Mouse (Mus musculus) kidney, postnatal 4 days (tissue): ENCODE measurements around the gene Gm5475.

Experiments used
- DNase-seq, 2 experiments: peaks; one replicate each; pipeline ENCODE4 v3.0.0; 2021; ENCODE audit warnings: mixed read lengths in 2 of 2

Gm5475 gene

DNA sequence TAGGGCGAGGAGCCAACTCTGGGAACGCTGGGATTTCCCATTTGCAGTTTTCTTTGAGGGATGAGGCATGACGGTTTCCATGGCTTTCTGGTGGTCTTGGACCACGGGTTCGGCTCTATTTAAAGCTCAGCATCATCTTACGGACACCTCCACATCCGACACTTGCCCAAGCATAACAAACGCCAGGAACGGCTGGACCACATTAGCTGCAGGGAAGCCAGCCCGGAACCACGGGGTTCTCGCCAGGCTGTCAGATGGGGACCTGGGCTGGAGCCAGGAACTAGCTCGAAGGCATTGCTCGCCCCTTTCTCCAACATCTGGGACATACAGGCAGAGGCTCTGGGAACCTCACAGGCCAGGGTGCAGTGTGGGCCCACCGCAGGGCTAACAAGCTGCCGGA lies 29.3 kb downstream of the Gm5475 start:
- peak in 1 of 2 experiments; percentile 48 for DNase-seq

- DNase-seq = no peak
Observed at GRCm38 (mm10) chr15:100452486-100452885, 30.5 kb downstream of the Gm5475 start.

DNA sequence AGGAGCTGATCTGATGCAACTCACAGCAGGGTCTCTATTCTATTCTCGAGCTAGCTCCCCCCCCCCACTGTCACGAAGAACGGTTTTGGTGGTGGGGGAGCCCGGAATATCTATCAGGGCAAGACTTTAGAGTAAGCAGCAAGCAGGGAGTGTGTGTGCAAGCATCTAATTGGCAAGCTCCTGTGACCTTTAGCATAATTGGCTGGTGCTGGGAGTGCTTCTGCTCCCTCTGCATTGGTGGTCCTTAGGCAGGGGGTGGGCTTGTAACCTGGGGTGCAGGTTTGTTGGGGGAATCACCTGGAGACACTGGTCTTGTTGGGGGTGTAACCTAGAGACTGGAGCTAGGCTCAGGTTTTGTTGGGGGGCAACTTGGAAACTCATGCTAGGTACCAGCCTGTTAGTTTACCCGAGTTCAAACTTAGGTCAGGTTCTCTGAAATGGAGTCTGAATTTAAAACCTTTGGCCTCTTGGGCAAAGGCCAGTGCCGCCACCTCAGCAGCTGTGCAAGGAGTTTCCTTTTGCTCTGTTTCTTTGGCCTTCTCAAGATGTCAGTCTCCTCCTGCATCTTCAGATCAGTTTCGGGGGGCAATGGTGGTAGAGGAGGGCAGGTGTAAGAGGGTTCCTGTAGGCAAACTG lies 34.5 kb downstream of the Gm5475 start:
- peak in 1 of 2 experiments; percentile 57 for DNase-seq

- DNase-seq = peak; percentile 87 to 88
Observed at GRCm38 (mm10) chr15:100457340-100457739, 35.4 kb downstream of the Gm5475 start.

GRCm38 (mm10) chr15:100458055-100458454 lies 36.1 kb downstream of the Gm5475 start:
- DNase-seq = peak; percentile 82 to 87

- DNase-seq = peak; percentile 53 to 68
Observed at GRCm38 (mm10) chr15:100460942-100461341, 39.0 kb downstream of the Gm5475 start.

DNA sequence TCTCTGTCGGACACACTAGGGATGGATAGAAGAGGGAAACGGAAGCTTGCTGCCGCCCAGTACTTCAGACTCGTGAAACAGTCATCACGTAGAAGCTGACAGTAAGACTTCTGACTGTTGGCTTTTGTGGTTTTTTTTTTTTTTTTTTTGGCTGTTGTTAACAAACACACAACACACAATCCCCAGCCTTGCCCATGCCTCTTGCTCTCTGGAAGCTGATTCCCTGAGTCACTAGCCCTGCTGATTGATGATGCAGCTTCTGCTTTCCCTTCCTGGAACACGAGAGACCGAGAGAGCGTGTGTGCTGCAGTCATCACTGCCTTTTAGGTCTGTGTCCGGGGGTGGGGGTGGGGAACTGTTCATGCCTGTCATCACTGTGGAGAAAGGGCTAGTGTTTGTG lies 39.7 kb downstream of the Gm5475 start:
- DNase-seq = no peak

DNA sequence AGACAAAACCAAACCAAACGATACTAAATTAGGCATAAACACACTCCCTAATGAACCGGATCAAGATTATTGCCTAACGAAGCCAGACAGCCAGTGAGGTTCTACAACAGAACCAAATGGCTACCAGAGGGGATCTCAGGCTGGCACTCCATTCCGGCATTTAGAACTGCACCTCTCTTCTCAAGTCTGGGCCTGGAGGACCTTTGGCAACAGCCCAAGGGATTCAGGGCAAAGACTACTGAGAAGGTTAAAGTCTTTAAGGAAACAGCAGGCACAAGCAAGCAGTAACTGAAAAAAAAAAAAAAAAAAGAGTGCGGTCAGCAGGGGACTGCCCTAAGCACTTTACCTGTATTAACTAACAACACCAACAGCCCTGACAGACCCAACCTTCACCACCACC lies 40.1 kb downstream of the Gm5475 start:
- peak; percentile 41 to 65 for DNase-seq

- peak; percentile 87 for DNase-seq
Observed at GRCm38 (mm10) chr15:100463712-100464111, 41.8 kb downstream of the Gm5475 start.

DNA sequence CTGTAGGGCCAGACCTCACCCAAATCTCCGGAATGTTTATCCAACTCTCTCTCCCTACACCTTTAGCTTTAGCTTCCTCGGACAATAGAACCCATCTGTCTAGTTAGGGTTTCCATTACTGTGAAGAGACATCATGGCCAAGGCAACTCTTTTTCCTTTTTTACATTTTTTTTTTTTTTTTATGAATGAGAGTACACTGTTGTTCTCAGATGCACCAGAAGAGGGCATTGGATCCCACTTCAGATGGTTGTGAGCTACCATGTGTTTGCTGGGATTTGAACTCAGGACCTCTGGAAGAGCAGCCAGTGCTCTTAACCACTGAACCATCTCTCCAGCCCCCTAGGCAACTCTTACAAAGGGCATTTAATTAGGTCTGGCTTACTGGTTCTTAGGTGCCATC lies 43.5 kb downstream of the Gm5475 start:
- no peak for DNase-seq

DNA sequence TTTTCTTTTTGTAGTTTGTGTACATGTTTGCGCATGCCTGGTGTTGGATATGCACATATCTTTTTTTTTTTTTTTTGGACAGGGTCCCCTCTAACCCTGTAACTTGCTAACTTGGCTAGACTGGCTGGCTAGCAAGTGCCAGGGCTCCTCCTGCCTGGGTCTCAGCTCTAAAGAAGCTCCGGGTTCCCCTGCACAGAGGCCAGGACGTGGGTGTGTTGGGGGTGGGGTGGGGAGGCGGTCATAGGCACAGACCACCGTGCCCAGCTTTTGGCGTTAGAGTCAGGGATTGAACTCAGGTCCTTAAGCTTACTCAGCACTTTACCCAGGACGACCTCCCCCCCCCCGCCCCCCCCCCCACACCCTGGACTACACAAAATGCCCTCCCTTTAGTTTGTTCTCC lies 45.8 kb downstream of the Gm5475 start:
- no peak for DNase-seq

DNA sequence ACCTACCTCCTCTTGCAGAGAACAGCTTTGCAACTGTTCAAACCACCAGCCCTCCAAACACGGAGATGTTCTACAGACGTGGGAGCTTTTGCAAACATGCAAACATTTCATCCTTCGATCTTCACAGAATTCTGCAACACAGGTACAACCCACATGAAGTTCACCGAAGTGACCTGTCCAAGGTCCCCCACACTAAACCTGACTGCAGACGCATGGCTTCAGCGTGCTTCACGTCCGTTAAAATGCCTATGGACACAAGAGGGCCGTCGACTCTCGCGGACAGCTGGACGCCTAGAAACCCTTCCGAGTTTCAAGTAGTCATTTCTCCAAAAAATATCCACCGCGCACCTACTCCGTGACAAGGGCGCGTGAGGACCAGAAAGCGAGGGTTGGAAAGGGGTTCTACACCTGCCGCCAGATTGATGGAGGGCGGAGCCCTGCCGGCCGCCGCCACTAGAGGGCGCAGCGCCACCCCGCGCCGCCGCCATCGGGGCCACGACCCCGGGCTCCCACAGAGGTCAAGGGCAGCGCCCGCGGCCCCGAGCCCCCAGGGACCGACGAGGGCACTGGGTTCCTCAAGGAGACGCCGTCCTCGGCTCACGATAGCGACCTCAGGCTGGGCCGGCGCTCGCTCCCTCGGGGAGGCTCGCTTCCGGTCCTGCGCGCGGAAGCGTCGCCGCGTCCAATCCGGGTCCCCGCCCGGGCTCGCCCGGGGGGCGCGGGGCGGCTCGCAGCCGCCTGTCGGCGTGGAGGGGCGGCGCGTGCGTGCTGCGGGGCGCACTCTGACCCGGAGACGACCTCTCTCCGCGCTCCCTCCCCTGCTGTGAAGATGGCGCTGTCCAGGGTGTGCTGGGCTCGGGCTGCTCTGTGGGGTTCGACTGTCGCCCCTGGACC lies 46.6 kb downstream of the Gm5475 start, which contains the start of gene Letmd1:
Letmd1 (plus strand) TSS at position 729 of the 894 bp plus-strand sequence.
- DNase-seq = peak; percentile 90 to 93

- no peak for DNase-seq
Observed at GRCm38 (mm10) chr15:100469189-100469545, 47.2 kb downstream of the Gm5475 start.

- DNase-seq = no peak
Observed at GRCm38 (mm10) chr15:100470037-100470436, 48.1 kb downstream of the Gm5475 start.

GRCm38 (mm10) chr15:100473926-100474503 lies 52.1 kb downstream of the Gm5475 start:
- DNase-seq = no peak
